Mouse (Mus musculus): Measurements from ENCODE around the gene Klrb1. TPM values are rescaled to one million over a fixed set of nuclear protein-coding genes. Genes with fewer than 3 reads are reported as not detected.

Gene Klrb1
- polyA plus RNA-seq, 1 experiment from 2014 or later, result not detected

DNA sequence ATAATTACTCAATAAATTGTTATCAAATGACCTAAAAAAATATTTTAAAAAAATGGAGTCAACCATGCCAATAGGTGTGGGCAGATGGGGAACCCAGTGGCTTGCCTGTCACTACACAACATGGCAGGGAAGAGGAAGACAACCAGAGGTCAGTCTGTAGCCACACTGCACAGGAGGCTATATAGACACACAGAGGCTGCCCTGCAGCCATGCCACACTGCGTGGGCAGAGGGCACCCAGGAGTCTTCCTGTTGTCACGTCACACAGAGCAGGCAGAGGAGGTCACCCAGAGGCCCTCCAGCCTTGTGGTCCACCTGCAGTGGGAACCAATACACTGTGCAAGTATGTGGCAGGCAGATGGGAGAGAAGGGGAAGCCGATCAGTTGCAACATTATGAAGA, 21.2 kb downstream of the Klrb1 start:
- TF ChIP-seq CTCF (IDR thresholded peaks at IDR 0.05; ENCODE audit: low read depth), result no peak
- ATAC-seq (ENCODE audit: insufficient read depth) (no peak), DNase-seq (no peak)
- Histone ChIP-seq H3K9me3 (ENCODE audit: low read depth, low read length) (no peaks in the 10 kb centered on the region), H3K36me3 (ENCODE audit: insufficient read depth) (no peaks in the 10 kb centered on the region), H3K4me2 (no peak overlapping the region), H3K27me3 (ENCODE audit: insufficient read depth, low read length) (no peaks in the 10 kb centered on the region), H3K4me1 (ENCODE audit: insufficient read depth) (no peaks in the 10 kb centered on the region), H3K27ac (ENCODE audit: low read depth) (no peak overlapping the region), H3K9ac (no peak overlapping the region), H3K4me3 (ENCODE audit: low read depth, low read length) (no peak overlapping the region)
- WGBS, result 68% methylated on average over 3 of the region's 3 CpGs

DNA sequence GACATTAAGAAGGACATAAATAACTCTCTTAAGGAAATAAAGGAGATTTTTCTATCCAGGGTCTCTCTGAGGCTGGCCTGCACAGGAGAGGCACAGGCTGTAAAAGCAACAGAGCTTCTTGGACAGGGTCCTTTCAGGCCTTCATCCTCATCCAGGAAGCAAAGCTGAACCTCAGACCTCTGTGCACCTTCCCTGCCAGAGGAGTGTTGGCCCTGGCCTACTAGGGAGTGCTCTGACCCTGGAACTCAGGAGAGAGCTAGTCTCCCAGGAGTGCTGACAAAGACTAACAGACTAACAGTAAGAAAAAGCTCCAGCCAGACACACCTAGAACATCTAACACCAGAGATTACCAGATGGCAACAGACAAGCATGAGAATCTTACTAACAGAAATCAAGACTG, 43.3 kb downstream of the Klrb1 start:
- Histone ChIP-seq H3K9ac (no peak overlapping the region), H3K4me3 (ENCODE audit: low read depth, low read length) (no peak overlapping the region), H3K4me2 (no peak overlapping the region), H3K9me3 (ENCODE audit: low read depth, low read length) (no peaks in the 10 kb centered on the region), H3K27me3 (ENCODE audit: insufficient read depth, low read length) (no peaks in the 10 kb centered on the region), H3K27ac (ENCODE audit: low read depth) (no peak overlapping the region), H3K4me1 (ENCODE audit: insufficient read depth) (no peaks in the 10 kb centered on the region), H3K36me3 (ENCODE audit: insufficient read depth) (no peaks in the 10 kb centered on the region)
- no peak for TF ChIP-seq CTCF (IDR thresholded peaks at IDR 0.05; ENCODE audit: low read depth)
- DNase-seq, result no peak
- ATAC-seq (ENCODE audit: insufficient read depth), result no peak

DNA sequence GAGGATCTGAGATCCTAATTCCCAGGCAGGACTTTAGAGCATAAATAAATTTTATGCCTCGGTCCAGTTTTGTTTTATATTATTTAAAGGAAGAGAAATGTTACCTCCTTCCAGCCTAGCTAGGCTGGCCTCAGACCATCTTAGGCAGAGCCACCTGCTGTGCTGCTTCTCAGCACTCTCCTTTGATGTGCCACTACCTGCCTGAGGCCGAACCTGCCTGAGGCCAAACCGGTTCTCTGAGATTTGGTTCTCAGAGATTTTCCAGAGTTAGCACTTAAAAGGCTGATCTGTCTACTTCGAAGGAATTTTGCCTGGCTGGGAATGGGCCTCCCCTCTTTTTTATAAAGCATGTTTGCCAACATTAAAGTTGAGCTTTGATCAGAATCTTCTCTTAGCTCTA, 52.9 kb downstream of the Klrb1 start:
- DNase-seq (no peak), ATAC-seq (ENCODE audit: insufficient read depth) (no peak)
- Histone ChIP-seq H3K27ac (ENCODE audit: low read depth) (no peak overlapping the region), H3K4me1 (ENCODE audit: insufficient read depth) (no peaks in the 10 kb centered on the region), H3K27me3 (ENCODE audit: insufficient read depth, low read length) (no peaks in the 10 kb centered on the region), H3K9ac (no peak overlapping the region), H3K4me3 (ENCODE audit: low read depth, low read length) (no peak overlapping the region), H3K4me2 (no peak overlapping the region), H3K36me3 (ENCODE audit: insufficient read depth) (no peaks in the 10 kb centered on the region), H3K9me3 (ENCODE audit: low read depth, low read length) (no peaks in the 10 kb centered on the region)
- no peak for TF ChIP-seq CTCF (IDR thresholded peaks at IDR 0.05; ENCODE audit: low read depth)
- WGBS, result 47% methylated on average over 4 of the region's 4 CpGs

DNA sequence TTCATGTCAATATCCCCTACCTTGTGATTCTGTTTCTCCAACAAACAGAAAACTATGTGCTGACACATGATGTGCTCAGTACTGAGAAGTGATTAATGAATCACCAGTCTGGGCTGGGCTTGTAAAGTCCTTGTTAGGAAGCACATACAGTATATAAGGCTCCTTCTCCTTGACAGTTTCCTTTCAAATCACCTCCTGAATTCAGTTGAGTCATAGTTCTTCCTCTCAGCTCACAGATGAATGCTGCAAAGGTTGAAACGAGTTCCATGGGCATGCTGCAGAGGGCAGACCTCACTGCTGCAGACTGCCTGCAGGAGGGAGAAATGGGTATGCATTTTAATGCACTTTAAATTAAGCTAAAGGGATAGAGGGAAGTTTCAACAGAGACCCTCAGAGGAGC, 60.7 kb downstream of the Klrb1 start, which contains the start of gene Clec2h:
TSS of gene Clec2h (plus strand) at position 180 of the 400 bp plus-strand sequence.
- 0 out of 2 replicates have a peak, but pooled peaks have one; percentile 22 for TF ChIP-seq CTCF (IDR thresholded peaks at IDR 0.05; ENCODE audit: low read depth)

DNA sequence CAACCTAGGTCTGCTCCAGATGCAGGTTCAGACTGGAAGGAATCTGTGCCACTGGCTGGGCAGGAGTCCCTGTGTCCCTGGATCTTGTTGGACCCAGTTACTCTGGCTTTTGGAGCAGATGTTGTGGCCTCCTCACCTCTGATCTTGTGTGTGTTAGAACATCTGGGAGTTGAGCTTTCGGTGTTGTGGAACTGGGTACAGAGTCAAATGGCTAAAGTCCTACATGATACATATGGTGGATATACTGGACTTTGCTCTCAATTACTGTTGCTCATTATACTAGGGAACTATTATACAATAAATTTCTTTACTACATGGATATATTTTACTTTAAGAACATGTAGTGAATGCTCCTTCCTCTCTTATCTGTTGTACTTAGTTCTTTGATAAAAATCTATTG, 61.6 kb downstream of the Klrb1 start:
- ATAC-seq (ENCODE audit: insufficient read depth) (no peak), DNase-seq (no peak)
- H3K4me2 ChIP-seq, result no peak overlapping the region
- no peak overlapping the region for H3K4me3 ChIP-seq (ENCODE audit: low read depth, low read length)
- no peaks in the 10 kb centered on the region for H3K9me3 ChIP-seq (ENCODE audit: low read depth, low read length)
- H3K27ac ChIP-seq (ENCODE audit: low read depth), result no peak overlapping the region
- no peak overlapping the region for H3K9ac ChIP-seq
- H3K36me3 ChIP-seq (ENCODE audit: insufficient read depth), result no peaks in the 10 kb centered on the region
- 81% methylated on average over 1 of the region's 1 CpGs for WGBS
- no peaks in the 10 kb centered on the region for H3K27me3 ChIP-seq (ENCODE audit: insufficient read depth, low read length)
- no peak for TF ChIP-seq CTCF (IDR thresholded peaks at IDR 0.05; ENCODE audit: low read depth)
- no peaks in the 10 kb centered on the region for H3K4me1 ChIP-seq (ENCODE audit: insufficient read depth)

More for the DNA sequence above, 60.7 kb downstream of the Klrb1 start, which contains the start of gene Clec2h:
- Histone ChIP-seq H3K4me1 (ENCODE audit: insufficient read depth) (no peaks in the 10 kb centered on the region), H3K27ac (ENCODE audit: low read depth) (no peak within 1 kb of the TSS), H3K36me3 (ENCODE audit: insufficient read depth) (no peaks in the 10 kb centered on the region), H3K27me3 (ENCODE audit: insufficient read depth, low read length) (no peaks in the 10 kb centered on the region), H3K9me3 (ENCODE audit: low read depth, low read length) (no peaks in the 10 kb centered on the region), H3K9ac (no peak within 1 kb of the TSS), H3K4me2 (no peak within 1 kb of the TSS), H3K4me3 (ENCODE audit: low read depth, low read length) (no peak within 1 kb of the TSS)
- DNase-seq (no peak), ATAC-seq (ENCODE audit: insufficient read depth) (no peak)
- WGBS, result 12% methylated on average over 1 of the region's 1 CpGs

Other genes with a start within 250 kb of the Klrb1 start
- 0.04 and 0.18 TPM in 2 replicates for gene Pzp, start 196.3 kb downstream of the Klrb1 start, polyA plus RNA-seq (2014; fragmentation: Nextera tagmentation; extraction: Ambion mirVana)
- 0.64 and 1.4 TPM in 2 replicates for gene A2ml1, start 141.5 kb downstream of the Klrb1 start, polyA plus RNA-seq (2014; fragmentation: Nextera tagmentation; extraction: Ambion mirVana)
- gene Klrb1a, start 99.5 kb downstream of the Klrb1 start, polyA plus RNA-seq (2014; fragmentation: Nextera tagmentation; extraction: Ambion mirVana), result not detected in 2 replicates
- gene Clec2h, start 60.7 kb downstream of the Klrb1 start, polyA plus RNA-seq (2014; fragmentation: Nextera tagmentation; extraction: Ambion mirVana), result not detected in 2 replicates
- gene Klrb1c, start 66.2 kb upstream of the Klrb1 start, polyA plus RNA-seq (2014; fragmentation: Nextera tagmentation; extraction: Ambion mirVana), result 0.26 and 0.32 TPM in 2 replicates
- not detected in 2 replicates for gene Gm44511, start 103.3 kb upstream of the Klrb1 start, polyA plus RNA-seq (2014; fragmentation: Nextera tagmentation; extraction: Ambion mirVana)
- not detected in 2 replicates for gene Klrb1b, start 103.3 kb upstream of the Klrb1 start, polyA plus RNA-seq (2014; fragmentation: Nextera tagmentation; extraction: Ambion mirVana)
- 0.14 and 0.15 TPM in 2 replicates for gene Clec2i, start 164.5 kb upstream of the Klrb1 start, polyA plus RNA-seq (2014; fragmentation: Nextera tagmentation; extraction: Ambion mirVana)
- gene BC035044, start 168.1 kb upstream of the Klrb1 start, polyA plus RNA-seq (2014; fragmentation: Nextera tagmentation; extraction: Ambion mirVana), result 1.2 TPM in 2 replicates
- gene Clec2g, start 211.3 kb upstream of the Klrb1 start, polyA plus RNA-seq (2014; fragmentation: Nextera tagmentation; extraction: Ambion mirVana), result not detected in 2 replicates

Data from lung, embryonic 14.5 days (tissue).